Mouse (Mus musculus) neural tube, embryonic 11.5 days (tissue): ENCODE data around the gene Med20. TPM values are rescaled to one million over a fixed set of nuclear protein-coding genes. Genes with fewer than 3 reads are reported as not detected.
A peak's percentile ranks its signal among the peaks of the same experiment; 100 is the strongest.
"Not testable (repeated sequence)": the region's sequence is repeated elsewhere in the genome, so short reads cannot be mapped to it uniquely, and the experiment has no call there.

Source experiments
- ATAC-seq: fragments of 200-750 bp; cut with Nextera tagmentation; 2 replicates; pipeline ENCODE4 v1.8.0; 2017; ENCODE audit warnings: moderate number of reproducible peaks, mild to moderate bottlenecking, moderate TSS enrichment, moderate library complexity; ENCODE audit not compliant: insufficient read depth, low FRiP score, low TSS enrichment
- DNase-seq: peaks from one replicate; pipeline ENCODE4 v3.0.0-alpha.2; 2015; ENCODE audit warnings: low spot score
- H3K27ac ChIP-seq: fragments of 300-500 bp; sonication (generic); 2 replicates; pipeline ENCODE4 v1.5.1; 2014; ENCODE audit warnings: low read depth, mild to moderate bottlenecking, low read length
- H3K27me3 ChIP-seq: fragments of 300-500 bp; sonication (generic); 2 replicates; pipeline ENCODE4 v1.6.1; 2014; ENCODE audit warnings: mild to moderate bottlenecking, low read length, mixed read lengths; ENCODE audit not compliant: control insufficient read depth, insufficient read depth
- H3K36me3 ChIP-seq: fragments of 300-500 bp; sonication (generic); 2 replicates; pipeline ENCODE4 v1.6.1; 2014; ENCODE audit warnings: mild to moderate bottlenecking, low read length, moderate library complexity, mixed read lengths; ENCODE audit not compliant: control insufficient read depth, insufficient read depth
- H3K4me1 ChIP-seq: fragments of 300-500 bp; sonication (generic); 2 replicates; pipeline ENCODE4 v1.6.1; 2014; ENCODE audit warnings: low read length, mixed read lengths; ENCODE audit not compliant: control insufficient read depth, insufficient read depth
- H3K4me2 ChIP-seq: fragments of 300-500 bp; sonication (generic); 2 replicates; pipeline ENCODE4 v1.6.1; 2014; ENCODE audit warnings: low read depth, mild to moderate bottlenecking, moderate library complexity
- H3K4me3 ChIP-seq: fragments of 300-500 bp; sonication (generic); 2 replicates; pipeline ENCODE4 v1.5.1; 2014; ENCODE audit warnings: low read depth, low read length
- H3K9ac ChIP-seq: fragments of 300-500 bp; sonication (generic); 2 replicates; pipeline ENCODE4 v1.6.1; 2014; ENCODE audit warnings: mild to moderate bottlenecking, low read length
- H3K9me3 ChIP-seq: fragments of 300-500 bp; sonication (generic); 2 replicates; pipeline ENCODE4 v1.6.1; 2016; ENCODE audit warnings: low read length; ENCODE audit not compliant: control insufficient read depth
- WGBS: fragments of 180-500 bp; shearing (Covaris S2); extraction: QIAGEN DNeasy Blood & Tissue Kit; methylation state at CpG from one replicate; pipeline ENCODE4 v1.1.7; 2014; 5-methylcytosine and 5-hydroxymethylcytosine counted together
- polyA plus RNA-seq: library from polyadenylated mRNA; unstranded; fragments of >200 nt; fragmentation: Nextera tagmentation; extraction: Ambion mirVana; gene quantifications from 2 replicates; pipeline ENCODE4 v1.2.1, GENCODE M21; 2014

Med20 gene
- polyA plus RNA-seq, 1 experiment from 2014 or later, result 47.5 TPM

DNA sequence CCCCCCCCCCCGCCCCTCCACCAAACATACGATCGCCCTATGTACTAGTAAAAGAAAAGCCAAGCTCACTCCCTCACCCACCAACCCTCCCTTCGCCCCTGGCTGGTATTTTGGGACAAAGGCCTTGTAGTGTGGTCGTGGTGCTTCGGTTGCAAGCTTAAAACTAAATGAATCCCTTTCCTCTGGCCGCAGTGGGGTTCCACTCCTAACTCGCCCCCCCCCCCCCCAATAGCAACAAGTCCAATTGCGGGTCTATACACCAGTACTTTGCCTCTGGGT lies 16.5 kb upstream of the Med20 start:
- H3K4me2 ChIP-seq, result peak overlapping the region; percentile 90
- H3K9ac ChIP-seq, result peak overlapping the region; percentile 61
- under 1% methylated on average over 8 of the region's 9 CpGs for WGBS
- ATAC-seq (no peak), DNase-seq (no peak)
- H3K9me3 ChIP-seq, result no peaks in the 10 kb centered on the region
- H3K27ac ChIP-seq, result peak overlapping the region; percentile 88
- peaks cover 25% of the 10 kb centered on the region for H3K4me1 ChIP-seq
- H3K4me3 ChIP-seq, result peak overlapping the region; percentile 78
- 0 out of 2 replicates have a peak, but pooled peaks cover 1% of the 10 kb centered on the region for H3K36me3 ChIP-seq
- H3K27me3 ChIP-seq, result no peaks in the 10 kb centered on the region

DNA sequence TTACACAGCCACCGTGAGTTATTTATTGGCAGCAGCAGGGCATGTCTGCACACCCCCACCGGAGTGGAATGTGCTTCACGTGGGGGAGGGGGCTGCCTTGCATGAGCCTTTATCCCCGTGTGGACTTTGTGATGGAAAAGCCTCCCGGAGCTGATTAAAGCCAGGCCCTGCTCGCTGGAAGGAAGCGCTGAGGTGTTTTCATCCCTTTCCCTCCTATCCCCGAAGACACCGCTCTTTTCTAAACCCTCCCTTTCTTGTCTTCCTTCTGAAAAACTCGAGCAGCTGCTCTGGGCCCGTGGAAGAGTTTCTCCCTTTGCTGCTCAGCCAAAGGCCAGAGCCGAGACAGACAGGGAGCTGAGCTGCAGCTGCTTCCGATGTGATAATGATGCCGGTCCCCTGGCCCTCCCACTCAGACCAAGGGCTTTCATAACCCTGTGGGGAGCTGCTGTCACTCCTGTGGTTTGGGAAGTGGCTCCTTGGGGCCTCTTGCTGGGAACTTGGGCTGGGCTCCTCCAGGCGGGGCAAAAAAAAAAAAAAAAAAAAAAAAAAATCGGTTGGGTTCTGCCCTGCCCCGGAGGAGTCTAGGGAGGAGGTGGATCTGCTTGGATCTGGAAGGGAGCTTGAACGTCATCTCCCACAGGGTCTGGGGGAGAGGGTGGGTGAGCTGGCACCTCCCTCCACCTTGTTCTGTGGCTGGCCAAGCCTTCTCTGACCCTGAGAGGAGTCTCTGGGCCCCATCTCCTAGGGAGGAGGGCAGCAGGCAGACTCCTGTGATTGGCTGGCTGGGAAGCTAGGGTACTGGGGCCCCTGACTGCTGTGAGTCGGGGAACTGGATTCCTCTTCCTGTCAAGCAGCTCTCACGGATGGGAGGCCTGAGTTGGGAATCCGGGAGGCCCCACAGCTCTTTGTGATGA lies 15.9 kb upstream of the Med20 start:
- peak overlapping the region; percentile 61 for H3K9ac ChIP-seq
- H3K4me1 ChIP-seq, result peaks cover 25% of the 10 kb centered on the region
- no peaks in the 10 kb centered on the region for H3K27me3 ChIP-seq
- peak; percentile 39 for ATAC-seq
- no peaks in the 10 kb centered on the region for H3K9me3 ChIP-seq
- peak overlapping the region; percentile 88 for H3K27ac ChIP-seq
- DNase-seq, result peak; percentile 80
- 0 out of 2 replicates have a peak, but pooled peaks cover 2% of the 10 kb centered on the region for H3K36me3 ChIP-seq
- H3K4me2 ChIP-seq, result peak overlapping the region; percentile 90
- 1% methylated on average over 20 of the region's 21 CpGs for WGBS
- peak overlapping the region; percentile 78 for H3K4me3 ChIP-seq

DNA sequence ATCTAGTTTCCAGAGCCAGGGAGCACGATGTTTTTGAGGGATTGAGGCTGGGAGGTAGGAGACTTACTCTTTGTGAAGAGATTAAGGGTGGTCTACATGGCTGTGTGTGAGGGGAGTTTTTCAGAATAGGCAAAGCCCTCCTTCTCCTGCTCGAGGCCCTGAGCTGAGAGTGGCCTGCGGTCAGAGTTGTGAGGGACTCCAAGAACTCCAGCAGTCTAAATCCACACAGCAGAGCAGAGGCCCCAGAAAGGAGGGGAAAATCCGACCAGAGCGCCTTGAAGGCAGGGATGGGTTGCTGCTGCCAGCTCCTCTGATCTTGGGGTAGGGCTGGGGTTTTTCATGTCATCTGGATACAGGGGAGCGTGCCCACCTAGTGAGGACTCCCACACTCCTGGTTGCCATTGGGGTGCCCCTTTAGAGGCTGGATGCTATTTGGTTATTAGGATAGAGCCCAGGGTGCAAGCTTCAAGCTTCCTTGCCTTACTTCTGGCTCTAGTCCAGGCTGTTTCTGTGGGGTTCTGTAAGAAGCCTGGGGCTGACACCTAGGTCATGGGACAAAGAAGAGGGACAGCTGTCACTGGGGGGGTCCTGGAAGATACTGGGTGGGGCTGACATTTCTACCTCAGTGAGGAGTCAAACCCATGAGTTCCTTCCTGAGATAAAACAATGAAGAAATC lies 15.1 kb upstream of the Med20 start:
- no peaks in the 10 kb centered on the region for H3K9me3 ChIP-seq
- H3K27ac ChIP-seq, result peak overlapping the region; percentile 88
- WGBS, result 30% methylated on average over 6 of the region's 6 CpGs
- DNase-seq (no peak), ATAC-seq (no peak; the same call in 1 of the 2 replicates)
- H3K4me2 ChIP-seq, result peak overlapping the region; percentile 90
- H3K36me3 ChIP-seq, result peaks cover 9% of the 10 kb centered on the region; the same call in 1 of the 2 replicates
- peaks cover 25% of the 10 kb centered on the region for H3K4me1 ChIP-seq
- H3K4me3 ChIP-seq, result peak overlapping the region; percentile 78
- H3K9ac ChIP-seq, result peak overlapping the region; percentile 54
- no peaks in the 10 kb centered on the region for H3K27me3 ChIP-seq

DNA sequence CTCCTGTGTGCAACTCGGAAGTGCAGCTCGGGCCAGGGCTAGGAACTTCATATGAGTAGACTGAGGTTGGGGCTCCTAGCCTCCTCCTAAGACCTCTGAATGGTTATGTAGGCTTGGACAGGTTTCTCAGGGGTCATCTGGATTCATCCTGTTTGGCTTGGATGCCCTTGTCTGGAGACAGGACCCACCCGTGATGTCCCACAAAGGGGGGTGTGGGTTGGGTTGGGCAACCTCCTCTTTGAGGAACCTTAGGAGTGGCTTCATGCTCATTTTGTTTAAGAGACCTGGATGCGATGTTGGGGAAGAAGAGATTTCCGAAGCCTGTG lies 14.6 kb upstream of the Med20 start:
- Histone ChIP-seq H3K4me2 (peak overlapping the region; percentile 90), H3K4me3 (no peak overlapping the region), H3K9me3 (no peaks in the 10 kb centered on the region), H3K9ac (no peak overlapping the region), H3K36me3 (peaks cover 10% of the 10 kb centered on the region; the same call in 1 of the 2 replicates), H3K27ac (peak overlapping the region; percentile 88; the same call in 1 of the 2 replicates), H3K27me3 (no peaks in the 10 kb centered on the region), H3K4me1 (peaks cover 25% of the 10 kb centered on the region)
- DNase-seq, result no peak
- no peak for ATAC-seq
- 77% methylated on average over 5 of the region's 5 CpGs for WGBS

DNA sequence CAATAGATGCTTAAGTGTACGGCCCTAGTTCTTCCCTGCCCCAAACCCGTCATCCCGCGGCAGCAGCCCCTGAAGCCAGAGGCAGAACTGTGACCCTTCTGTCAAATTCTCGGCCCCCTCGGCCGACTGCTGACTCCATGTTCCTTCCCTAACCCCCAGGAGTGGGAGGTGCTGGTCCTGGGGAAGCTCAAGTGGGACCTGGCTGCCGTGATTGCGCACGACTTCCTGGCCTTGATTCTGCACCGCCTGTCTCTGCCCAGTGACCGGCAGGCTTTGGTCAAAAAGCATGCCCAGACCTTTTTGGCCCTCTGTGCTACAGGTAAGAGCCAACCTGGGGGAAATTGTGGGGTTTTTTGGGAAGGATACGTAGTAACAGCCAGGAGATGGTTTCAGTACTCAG lies 14.1 kb upstream of the Med20 start:
- Histone ChIP-seq H3K27me3 (no peaks in the 10 kb centered on the region), H3K9ac (no peak overlapping the region), H3K9me3 (no peaks in the 10 kb centered on the region), H3K27ac (0 out of 2 replicates have a peak overlapping the region, but pooled peaks have one; percentile 23), H3K4me2 (no peak overlapping the region), H3K4me3 (no peak overlapping the region), H3K4me1 (peaks cover 25% of the 10 kb centered on the region), H3K36me3 (peaks cover 10% of the 10 kb centered on the region; the same call in 1 of the 2 replicates)
- ATAC-seq (no peak), DNase-seq (no peak)
- WGBS, result 88% methylated on average over 13 of the region's 13 CpGs

DNA sequence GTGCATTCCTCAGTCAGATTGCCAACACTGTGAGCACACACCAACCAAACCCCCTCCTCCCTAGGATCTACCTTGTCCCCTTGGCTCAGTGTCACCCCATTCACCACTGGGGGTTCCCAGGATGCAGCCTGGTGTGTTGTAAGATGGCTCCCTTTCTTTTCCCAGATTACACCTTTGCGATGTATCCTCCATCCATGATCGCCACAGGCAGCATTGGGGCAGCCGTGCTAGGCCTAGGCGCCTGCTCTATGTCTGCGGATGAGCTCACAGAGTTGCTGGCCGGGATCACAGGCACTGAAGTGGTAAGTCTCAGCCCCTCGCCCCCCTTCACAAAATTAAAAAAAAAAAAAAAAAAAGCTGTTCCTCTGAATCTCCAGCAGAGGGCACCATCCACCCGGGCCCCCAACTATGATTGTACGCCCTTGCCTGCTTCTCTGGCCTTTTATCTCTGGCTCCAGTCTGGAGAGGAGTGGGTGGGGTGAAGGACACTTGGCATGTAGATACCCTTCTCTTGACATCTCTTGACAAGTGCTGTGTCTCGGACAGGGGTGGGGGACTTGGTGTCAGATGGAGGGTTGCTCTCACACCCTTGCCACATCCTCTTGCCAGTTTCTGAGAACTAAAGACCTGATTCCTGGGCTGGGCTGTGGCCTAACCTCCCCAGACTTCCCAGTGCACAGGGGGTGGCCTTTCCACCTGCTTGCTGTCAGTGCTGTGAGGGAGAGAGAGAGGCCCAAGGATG lies 13.4 kb upstream of the Med20 start:
- Histone ChIP-seq H3K4me1 (peaks cover 25% of the 10 kb centered on the region), H3K36me3 (peaks cover 10% of the 10 kb centered on the region; the same call in 1 of the 2 replicates), H3K27me3 (no peaks in the 10 kb centered on the region), H3K27ac (no peak overlapping the region), H3K4me2 (no peak overlapping the region), H3K4me3 (no peak overlapping the region), H3K9ac (no peak overlapping the region), H3K9me3 (no peaks in the 10 kb centered on the region)
- 33% methylated on average over 10 of the region's 10 CpGs for WGBS
- DNase-seq, result peak; percentile 57
- no peak for ATAC-seq

DNA sequence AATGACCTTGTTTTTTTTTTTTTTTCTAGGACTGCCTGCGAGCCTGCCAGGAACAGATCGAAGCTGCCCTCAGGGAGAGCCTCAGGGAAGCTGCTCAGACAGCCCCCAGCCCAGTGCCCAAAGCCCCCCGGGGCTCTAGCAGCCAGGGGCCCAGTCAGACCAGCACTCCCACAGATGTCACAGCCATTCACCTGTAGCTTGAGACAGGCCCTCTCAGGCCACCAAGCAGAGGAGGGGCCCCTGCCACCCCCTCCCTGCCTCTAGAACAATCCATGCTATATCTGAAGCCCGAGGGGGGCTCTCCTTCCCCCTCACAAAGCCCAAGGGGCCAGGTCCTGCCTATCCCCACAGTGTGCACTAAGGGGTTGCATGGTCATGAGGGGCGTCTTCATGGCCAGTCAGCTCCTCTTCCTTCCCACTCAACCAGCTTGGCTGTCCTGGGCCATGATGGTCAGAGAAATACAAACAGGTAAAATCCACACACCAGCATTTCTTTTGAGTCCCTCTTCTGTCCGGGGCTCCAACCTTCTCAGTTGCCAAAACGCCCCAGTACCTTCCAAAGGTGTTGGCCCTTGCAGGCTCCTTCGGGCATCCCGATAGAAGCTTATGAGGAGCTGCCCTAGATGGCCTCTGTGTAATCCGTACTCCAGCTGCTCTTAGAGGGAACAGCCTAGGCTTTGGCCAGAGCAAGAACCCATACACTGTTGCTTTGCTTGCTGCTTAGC lies 12.6 kb upstream of the Med20 start:
- H3K9me3 ChIP-seq, H3K4me3 ChIP-seq, H3K9ac ChIP-seq, H3K27me3 ChIP-seq, ATAC-seq, H3K36me3 ChIP-seq, H3K27ac ChIP-seq, H3K4me2 ChIP-seq, DNase-seq: not testable (repeated sequence)
- 88% methylated on average over 10 of the region's 10 CpGs for WGBS
- peaks cover 25% of the 10 kb centered on the region for H3K4me1 ChIP-seq
